Mouse (Mus musculus) liver, adult 2 months (tissue): Measurements from ENCODE around the gene Eps8. TPM values are rescaled to one million over a fixed set of nuclear protein-coding genes. Genes with fewer than 3 reads are reported as not detected.

Experiments used
- DNase-seq: peaks from one replicate; pipeline ENCODE4 v3.0.0-alpha.2; 2011; ENCODE audit warnings: low read depth, low spot score; ENCODE audit errors: extremely low read depth
- H3K27ac ChIP-seq: fragments of 200-500 bp; replicated peaks from 2 replicates; pipeline ENCODE4 v1.5.1; 2012; ENCODE audit warnings: low read depth, mild to moderate bottlenecking, control low read depth, inconsistent platforms, low read length; ENCODE audit not compliant: insufficient read depth
- H3K27me3 ChIP-seq: fragments of 200-500 bp; 2 replicates; pipeline ENCODE4 v1.6.1; 2012; ENCODE audit warnings: mild to moderate bottlenecking, moderate library complexity, low read length, inconsistent platforms; ENCODE audit not compliant: control insufficient read depth, insufficient read depth
- H3K36me3 ChIP-seq: fragments of 200-500 bp; 2 replicates; pipeline ENCODE4 v1.6.1; 2012; ENCODE audit warnings: low read length, inconsistent platforms; ENCODE audit not compliant: control insufficient read depth, insufficient read depth
- H3K4me1 ChIP-seq: fragments of 200-500 bp; 2 replicates; pipeline ENCODE4 v1.6.1; 2011; ENCODE audit warnings: low read length; ENCODE audit not compliant: control insufficient read depth, insufficient read depth
- H3K4me3 ChIP-seq: fragments of 200-500 bp; 2 replicates; pipeline ENCODE4 v1.5.1; 2011; ENCODE audit warnings: low read depth, mild to moderate bottlenecking, control low read depth, low read length, moderate library complexity; ENCODE audit not compliant: insufficient read depth
- H3K79me2 ChIP-seq: fragments of 200-500 bp; 2 replicates; pipeline ENCODE4 v1.6.1; 2012; ENCODE audit warnings: inconsistent platforms, mild to moderate bottlenecking, low read length, moderate library complexity; ENCODE audit not compliant: control insufficient read depth, insufficient read depth
- H3K9ac ChIP-seq: fragments of 200-500 bp; 2 replicates; pipeline ENCODE4 v1.6.1; 2012; ENCODE audit warnings: low read depth, mild to moderate bottlenecking, control low read depth, inconsistent platforms, low read length
- CTCF ChIP-seq: fragments of 200-500 bp; IDR thresholded peaks from 2 replicates; pipeline ENCODE4 v1.5.1; 2011; ENCODE audit warnings: low read depth, low read length, control low read depth
- POLR2A ChIP-seq: fragments of 200-500 bp; IDR thresholded peaks from 2 replicates; pipeline ENCODE4 v1.6.1; 2011; ENCODE audit warnings: low read length, control low read depth; ENCODE audit not compliant: insufficient read depth; ENCODE audit errors: extremely low read depth
- WGBS: fragments of 180-500 bp; shearing (Covaris S2); methylation state at CpG from one replicate; pipeline ENCODE4 v1.1.7; 2018; 5-methylcytosine and 5-hydroxymethylcytosine counted together
- polyA plus RNA-seq: library from polyadenylated mRNA; depleted of rRNA; stranded (reverse); fragments of >200 nt; gene quantifications from 2 replicates; pipeline ENCODE4 v1.2.3, GENCODE M21; 2012
- total RNA-seq: library from RNA; depleted of rRNA; stranded (reverse); fragments of >200 nt; gene quantifications from 2 replicates; pipeline ENCODE4 v1.2.3, GENCODE M21; 2014

The Eps8 gene
- total and polyA plus RNA-seq, 2 experiments = 0.89 to 2.2 TPM

GRCm38 (mm10) chr6:137608160-137608930, 46.3 kb downstream of the Eps8 start:
- Histone ChIP-seq H3K36me3 (no peaks in the 10 kb centered on the region), H3K79me2 (no peaks in the 10 kb centered on the region), H3K9ac (no peak overlapping the region), H3K4me1 (no peaks in the 10 kb centered on the region), H3K27me3 (no peaks in the 10 kb centered on the region), H3K27ac (no peak overlapping the region), H3K4me3 (no peak overlapping the region)
- 81% methylated on average over 17 of the region's 17 CpGs for WGBS
- TF ChIP-seq POLR2A (no peak), CTCF (no peak)
- DNase-seq = no peak

GRCm38 (mm10) chr6:137606541-137606940, 48.1 kb downstream of the Eps8 start:
- H3K79me2 ChIP-seq = no peaks in the 10 kb centered on the region
- no peaks in the 10 kb centered on the region for H3K4me1 ChIP-seq
- H3K9ac ChIP-seq = no peak overlapping the region
- no peaks in the 10 kb centered on the region for H3K27me3 ChIP-seq
- no peak overlapping the region for H3K27ac ChIP-seq
- WGBS = 84% methylated on average over 7 of the region's 7 CpGs
- no peak for DNase-seq
- no peaks in the 10 kb centered on the region for H3K36me3 ChIP-seq
- TF ChIP-seq POLR2A (no peak), CTCF (no peak)
- H3K4me3 ChIP-seq = no peak overlapping the region

GRCm38 (mm10) chr6:137604417-137605248, 50.0 kb downstream of the Eps8 start:
- Histone ChIP-seq H3K27me3 (no peaks in the 10 kb centered on the region), H3K4me3 (no peak overlapping the region), H3K4me1 (no peaks in the 10 kb centered on the region), H3K36me3 (no peaks in the 10 kb centered on the region), H3K27ac (no peak overlapping the region), H3K9ac (no peak overlapping the region), H3K79me2 (no peaks in the 10 kb centered on the region)
- WGBS = 84% methylated on average over 4 of the region's 4 CpGs
- DNase-seq = no peak
- no peak for TF ChIP-seq CTCF
- no peak for TF ChIP-seq POLR2A

- H3K4me1 ChIP-seq = no peaks in the 10 kb centered on the region
- H3K36me3 ChIP-seq = no peaks in the 10 kb centered on the region
- WGBS = 52% methylated on average over 7 of the region's 7 CpGs
- H3K4me3 ChIP-seq = no peak overlapping the region
- no peaks in the 10 kb centered on the region for H3K27me3 ChIP-seq
- DNase-seq = no peak
- TF ChIP-seq POLR2A = no peak
- TF ChIP-seq CTCF = no peak
- H3K79me2 ChIP-seq = no peaks in the 10 kb centered on the region
- H3K9ac ChIP-seq = no peak overlapping the region
- no peak overlapping the region for H3K27ac ChIP-seq
Measured at GRCm38 (mm10) chr6:137598306-137598705, 56.4 kb downstream of the Eps8 start.

- WGBS = 93% methylated on average over 8 of the region's 8 CpGs
- DNase-seq = no peak
- no peak overlapping the region for H3K4me3 ChIP-seq
- H3K79me2 ChIP-seq = no peaks in the 10 kb centered on the region
- H3K36me3 ChIP-seq = no peaks in the 10 kb centered on the region
- no peak overlapping the region for H3K27ac ChIP-seq
- H3K27me3 ChIP-seq = no peaks in the 10 kb centered on the region
- no peak for TF ChIP-seq CTCF
- TF ChIP-seq POLR2A = no peak
- no peaks in the 10 kb centered on the region for H3K4me1 ChIP-seq
- no peak overlapping the region for H3K9ac ChIP-seq
Measured at GRCm38 (mm10) chr6:137597442-137598058, 57.1 kb downstream of the Eps8 start.
